Mouse (Mus musculus): ENCODE results near the gene Gtpbp6. TPM values are rescaled to one million over a fixed set of nuclear protein-coding genes. Genes with fewer than 3 reads are reported as not detected.
A peak's percentile ranks its signal among the peaks of the same experiment; 100 is the strongest.
"Not testable (repeated sequence)": the region's sequence is repeated elsewhere in the genome, so short reads cannot be mapped to it uniquely, and the experiment has no call there.

The Gtpbp6 gene
- total and polyA plus RNA-seq, 2 experiments: 9.0 to 45.2 TPM

DNA sequence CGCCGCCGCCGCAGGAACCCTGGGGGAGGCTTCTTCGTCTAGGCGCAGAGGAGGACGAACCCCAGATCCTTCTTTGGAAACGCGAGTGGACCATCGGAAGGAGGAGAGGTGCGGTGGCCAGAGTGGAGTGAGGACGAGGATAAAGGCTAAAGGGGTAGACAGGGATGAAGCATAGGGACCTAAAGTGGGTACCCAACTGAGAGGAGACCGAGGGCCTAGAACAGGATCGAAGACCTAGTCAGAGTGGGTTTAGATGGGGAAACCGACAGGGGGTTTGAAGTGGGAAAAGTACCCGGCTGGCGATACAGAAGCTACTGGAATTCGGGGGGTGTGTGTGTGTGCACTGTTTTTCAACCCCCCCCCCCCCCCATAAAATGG lies 28.1 kb upstream of the Gtpbp6 start:
- 3% methylated on average over 18 of the region's 18 CpGs for WGBS

DNA sequence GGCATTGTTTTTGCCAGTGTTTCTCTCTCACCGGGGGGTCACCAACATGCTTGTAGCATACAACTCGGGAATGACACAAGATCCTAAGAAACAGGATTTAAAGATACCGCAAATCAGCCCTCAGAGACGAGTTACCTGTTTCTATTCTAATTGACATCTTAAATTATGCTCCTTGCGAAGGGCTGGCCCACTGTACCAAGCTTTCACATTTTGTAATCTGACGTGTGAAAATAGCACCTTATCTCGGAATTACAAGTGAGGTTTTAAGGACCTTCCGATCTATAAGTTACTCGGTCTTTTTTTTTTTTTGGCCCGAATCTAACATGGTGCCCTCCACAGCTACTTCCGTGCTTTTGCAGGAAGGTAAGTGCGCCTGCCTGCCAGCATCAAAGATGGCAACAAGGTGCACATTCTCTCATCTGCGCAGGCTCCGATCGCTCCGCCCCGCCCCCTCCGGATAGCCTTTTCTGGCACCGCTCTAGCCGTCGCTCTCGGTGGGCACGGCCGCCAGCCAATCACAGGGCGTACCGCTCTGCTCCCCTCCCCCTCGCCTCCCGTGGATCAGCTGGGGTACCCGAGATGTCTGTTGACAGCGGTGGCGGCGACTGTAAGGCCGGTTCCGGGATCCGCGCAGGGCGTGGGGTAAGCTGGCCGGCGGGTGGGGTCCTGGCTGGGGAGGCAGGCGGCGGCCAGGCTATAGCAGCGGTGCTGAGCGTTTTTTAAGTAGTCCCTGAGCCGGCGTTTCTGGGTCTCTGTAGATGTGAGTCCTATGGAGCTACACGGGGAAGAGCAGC lies 27.5 kb upstream of the Gtpbp6 start, which contains the start of gene Chfr:
TSS of gene Chfr (plus strand) at position 550 of the 794 bp plus-strand sequence.
- peaks cover 2% of the 10 kb centered on the region; the same call in 1 of the 2 replicates for H3K4me1 ChIP-seq (ENCODE audit: control insufficient read depth, insufficient read depth, low read length)
- peak within 1 kb of the TSS; percentile 11; the same call in 1 of the 2 replicates for H3K27ac ChIP-seq (replicated peaks; ENCODE audit: insufficient read depth, low read depth, low read length)
- DNase-seq (ENCODE audit: extremely low read depth, low read depth, low spot score): peak; percentile 89
- no peaks in the 10 kb centered on the region for H3K27me3 ChIP-seq (ENCODE audit: control insufficient read depth, insufficient read depth, low read length)
- H3K79me2 ChIP-seq (ENCODE audit: control insufficient read depth, insufficient read depth, low read length): no peaks in the 10 kb centered on the region; the same call in 1 of the 2 replicates
- peak within 1 kb of the TSS; percentile 80 for H3K4me3 ChIP-seq (ENCODE audit: insufficient read depth, low read depth, low read length)
- peak within 1 kb of the TSS; percentile 77 for H3K9ac ChIP-seq (ENCODE audit: low read depth, low read length)
- 3% methylated on average over 46 of the region's 46 CpGs for WGBS
- TF ChIP-seq POLR2A (IDR thresholded peaks at IDR 0.05; ENCODE audit: extremely low read depth, insufficient read depth, low read length) (no peak; the same call in 1 of the 2 replicates), CTCF (IDR thresholded peaks at IDR 0.05; ENCODE audit: low read depth, low read length) (no peak)
- H3K36me3 ChIP-seq (ENCODE audit: control insufficient read depth, insufficient read depth, low read length): peaks cover 10% of the 10 kb centered on the region; the same call in 1 of the 2 replicates

More for the DNA sequence above, 28.1 kb upstream of the Gtpbp6 start:
- Histone ChIP-seq H3K4me1 (ENCODE audit: control insufficient read depth, insufficient read depth, low read length) (peaks cover 2% of the 10 kb centered on the region; the same call in 1 of the 2 replicates), H3K4me3 (ENCODE audit: insufficient read depth, low read depth, low read length) (peak overlapping the region; percentile 80), H3K79me2 (ENCODE audit: control insufficient read depth, insufficient read depth, low read length) (no peaks in the 10 kb centered on the region; the same call in 1 of the 2 replicates), H3K9ac (ENCODE audit: low read depth, low read length) (peak overlapping the region; percentile 77), H3K27me3 (ENCODE audit: control insufficient read depth, insufficient read depth, low read length) (no peaks in the 10 kb centered on the region), H3K36me3 (ENCODE audit: control insufficient read depth, insufficient read depth, low read length) (peaks cover 11% of the 10 kb centered on the region), H3K27ac (replicated peaks; ENCODE audit: insufficient read depth, low read depth, low read length) (peak overlapping the region; percentile 11; the same call in 1 of the 2 replicates)
- no peak for DNase-seq (ENCODE audit: extremely low read depth, low read depth, low spot score)
- TF ChIP-seq POLR2A (IDR thresholded peaks at IDR 0.05; ENCODE audit: extremely low read depth, insufficient read depth, low read length) (no peak), CTCF (IDR thresholded peaks at IDR 0.05; ENCODE audit: low read depth, low read length) (no peak)

DNA sequence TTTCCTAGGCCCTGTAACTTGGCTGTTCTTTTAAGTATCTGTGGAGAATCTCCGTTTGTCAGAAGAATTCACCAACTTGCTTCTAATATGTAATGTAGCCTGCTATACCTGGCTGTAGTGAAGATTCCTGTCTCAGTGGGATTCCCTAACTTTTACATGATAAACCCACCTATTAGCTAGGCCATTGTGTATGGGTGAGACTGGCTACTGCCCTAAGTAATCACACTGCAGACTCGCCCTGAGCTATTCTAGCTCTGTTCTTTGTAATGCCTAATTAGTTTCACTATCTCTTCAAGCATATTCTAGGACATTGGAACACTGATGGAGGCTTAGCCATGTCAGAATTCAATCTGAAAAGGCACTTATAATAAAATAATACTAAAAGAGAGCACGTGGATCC lies 14.4 kb upstream of the Gtpbp6 start:
- H3K36me3 ChIP-seq (ENCODE audit: control insufficient read depth, insufficient read depth, low read length): peaks cover 26% of the 10 kb centered on the region
- not testable (repeated sequence) for H3K9ac ChIP-seq (ENCODE audit: low read depth, low read length); DNase-seq (ENCODE audit: extremely low read depth, low read depth, low spot score); H3K4me3 ChIP-seq (ENCODE audit: insufficient read depth, low read depth, low read length); H3K4me1 ChIP-seq (ENCODE audit: control insufficient read depth, insufficient read depth, low read length); H3K27me3 ChIP-seq (ENCODE audit: control insufficient read depth, insufficient read depth, low read length); H3K27ac ChIP-seq (replicated peaks; ENCODE audit: insufficient read depth, low read depth, low read length); H3K79me2 ChIP-seq (ENCODE audit: control insufficient read depth, insufficient read depth, low read length)
- 91% methylated on average over 3 of the region's 3 CpGs for WGBS

DNA sequence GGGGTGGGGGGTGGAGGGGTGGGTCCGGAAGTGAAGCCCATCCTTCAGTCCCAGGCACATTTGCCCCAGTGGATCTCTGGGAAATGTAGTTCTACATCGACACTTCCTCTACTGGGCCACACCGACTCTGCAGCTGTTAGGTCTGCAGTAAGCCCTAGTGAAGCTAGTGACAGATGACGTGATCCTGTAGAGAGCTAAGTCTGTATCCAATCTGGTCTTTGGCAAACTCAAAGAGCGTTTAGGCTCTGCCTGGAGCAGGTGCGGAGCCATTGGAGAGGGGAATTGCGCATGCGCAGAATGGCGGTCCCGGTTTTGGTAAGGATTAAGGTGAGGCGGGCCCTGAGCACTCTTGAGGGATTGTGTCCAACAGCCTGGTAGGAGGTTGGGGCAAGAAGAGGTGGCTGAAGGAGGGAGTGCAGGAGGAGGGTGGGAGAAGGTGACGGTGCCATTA lies 2.0 kb upstream of the Gtpbp6 start, which contains the start of gene Zfp605:
TSS of gene Zfp605 (plus strand) at position 102 of the 451 bp plus-strand sequence.
- Histone ChIP-seq H3K79me2 (ENCODE audit: control insufficient read depth, insufficient read depth, low read length) (peaks cover 6% of the 10 kb centered on the region; the same call in 1 of the 2 replicates), H3K36me3 (ENCODE audit: control insufficient read depth, insufficient read depth, low read length) (peaks cover 13% of the 10 kb centered on the region), H3K27me3 (ENCODE audit: control insufficient read depth, insufficient read depth, low read length) (no peaks in the 10 kb centered on the region; the same call in 1 of the 2 replicates), H3K4me3 (ENCODE audit: insufficient read depth, low read depth, low read length) (peak within 1 kb of the TSS; percentile 60), H3K9ac (ENCODE audit: low read depth, low read length) (peak within 1 kb of the TSS; percentile 49), H3K27ac (replicated peaks; ENCODE audit: insufficient read depth, low read depth, low read length) (peak within 1 kb of the TSS; percentile 62), H3K4me1 (ENCODE audit: control insufficient read depth, insufficient read depth, low read length) (peaks cover 6% of the 10 kb centered on the region; the same call in 1 of the 2 replicates)
- WGBS: under 1% methylated on average over 12 of the region's 12 CpGs
- DNase-seq (ENCODE audit: extremely low read depth, low read depth, low spot score): peak; percentile 88
- TF ChIP-seq CTCF (IDR thresholded peaks at IDR 0.05; ENCODE audit: low read depth, low read length) (no peak), POLR2A (IDR thresholded peaks at IDR 0.05; ENCODE audit: extremely low read depth, insufficient read depth, low read length) (no peak)

DNA sequence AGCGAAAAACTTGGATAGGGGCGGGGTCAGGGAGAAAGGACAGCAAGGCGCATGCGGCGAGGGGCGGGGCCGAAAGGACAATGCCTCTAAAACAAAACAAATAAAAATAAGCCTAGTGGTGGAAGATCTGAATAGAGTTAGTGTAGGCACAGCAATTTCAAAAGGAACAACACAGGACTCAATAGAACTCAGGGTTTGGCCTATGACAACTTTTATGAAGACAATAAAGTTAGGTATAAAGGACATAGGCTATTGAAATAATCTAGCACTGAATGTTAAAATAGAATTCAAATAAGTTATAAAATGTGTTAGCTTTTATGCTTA lies 270 bp upstream of the Gtpbp6 start:
- H3K9ac ChIP-seq (ENCODE audit: low read depth, low read length): no peak overlapping the region
- peak overlapping the region; percentile 85; the same call in 1 of the 2 replicates for H3K4me3 ChIP-seq (ENCODE audit: insufficient read depth, low read depth, low read length)
- no peaks in the 10 kb centered on the region for H3K27me3 ChIP-seq (ENCODE audit: control insufficient read depth, insufficient read depth, low read length)
- no peak for DNase-seq (ENCODE audit: extremely low read depth, low read depth, low spot score)
- 1% methylated on average over 7 of the region's 7 CpGs for WGBS
- peaks cover 6% of the 10 kb centered on the region; the same call in 1 of the 2 replicates for H3K4me1 ChIP-seq (ENCODE audit: control insufficient read depth, insufficient read depth, low read length)
- H3K79me2 ChIP-seq (ENCODE audit: control insufficient read depth, insufficient read depth, low read length): peaks cover 6% of the 10 kb centered on the region; the same call in 1 of the 2 replicates
- H3K27ac ChIP-seq (replicated peaks; ENCODE audit: insufficient read depth, low read depth, low read length): no peak overlapping the region
- TF ChIP-seq POLR2A (IDR thresholded peaks at IDR 0.05; ENCODE audit: extremely low read depth, insufficient read depth, low read length): no peak
- TF ChIP-seq CTCF (IDR thresholded peaks at IDR 0.05; ENCODE audit: low read depth, low read length): 0 out of 2 replicates have a peak, but pooled peaks have one; percentile 7
- peaks cover 17% of the 10 kb centered on the region for H3K36me3 ChIP-seq (ENCODE audit: control insufficient read depth, insufficient read depth, low read length)

All from liver, adult 2 months (tissue).